Mouse (Mus musculus) frontal cortex, postnatal 25 days (tissue): ENCODE data around the gene Igsf9b.

Source experiments
- DNase-seq, 2 experiments: peaks; one replicate each; pipeline ENCODE4 v3.0.0; 2022; ENCODE audit warnings: low spot score in 2 of 2

Gene Igsf9b

GRCm38 (mm10) chr9:27330374-27330773 is 31.4 kb downstream of the Igsf9b start:
- no peak for DNase-seq

- DNase-seq, result no peak
Observed at GRCm38 (mm10) chr9:27331538-27331937, 32.5 kb downstream of the Igsf9b start.

- DNase-seq, result no peak
Observed at GRCm38 (mm10) chr9:27334895-27335294, 35.9 kb downstream of the Igsf9b start.

- no peak for DNase-seq
Observed at GRCm38 (mm10) chr9:27336962-27337636, 38.1 kb downstream of the Igsf9b start.

GRCm38 (mm10) chr9:27339168-27339567 is 40.2 kb downstream of the Igsf9b start:
- no peak for DNase-seq

GRCm38 (mm10) chr9:27346541-27347269 is 47.7 kb downstream of the Igsf9b start:
- no peak for DNase-seq

GRCm38 (mm10) chr9:27353082-27353481 is 54.1 kb downstream of the Igsf9b start:
- DNase-seq, result no peak

GRCm38 (mm10) chr9:27357893-27358292 is 58.9 kb downstream of the Igsf9b start:
- no peak for DNase-seq

GRCm38 (mm10) chr9:27367231-27367630 is 68.2 kb downstream of the Igsf9b start:
- no peak for DNase-seq

GRCm38 (mm10) chr9:27369108-27369507 is 70.1 kb downstream of the Igsf9b start:
- no peak for DNase-seq

GRCm38 (mm10) chr9:27375746-27376145 is 76.7 kb downstream of the Igsf9b start:
- DNase-seq, result no peak

- no peak for DNase-seq
Observed at GRCm38 (mm10) chr9:27386951-27387350, 87.9 kb downstream of the Igsf9b start.

GRCm38 (mm10) chr9:27396500-27396899 is 97.5 kb downstream of the Igsf9b start, which contains the start of gene Spata19:
Gene Spata19 (plus strand): TSS chr9:27396800.
- DNase-seq, result no peak

GRCm38 (mm10) chr9:27401169-27401568 is 102.2 kb downstream of the Igsf9b start:
- no peak for DNase-seq
